15 mouse cellular contexts compared by ENCODE assay signal in genomic region chr9:101940182-101940581, GRCm38 (mm10).
"Had no signal": no experiment of that assay in that cellular context is flagged by ENCODE, and none has a peak within 500 bp of the region (broad histone marks: within the 10 kb centered on the region; RNA-seq: fewer than 3 reads in every experiment).

No protein-coding gene starts in this region.

- H3K4me3 ChIP-seq: layer of hippocampus, adult 2 months; limb, embryonic 15.5 days; midbrain, embryonic 12.5 days; stomach, embryonic 15.5 days had no signal

- H3K9ac ChIP-seq: limb, embryonic 15.5 days; lung, embryonic 14.5 days; midbrain, embryonic 12.5 days; stomach, embryonic 15.5 days had no signal

- DNase-seq: kidney, adult 8-10 months; kidney, postnatal 36 days; lung, embryonic 14.5 days; lung, postnatal 10 days; lung, postnatal 4 days; right cerebral cortex, postnatal 14 days; thymus, adult 2 months; thymus, postnatal 4 days had no signal

- H3K4me1 ChIP-seq: limb, embryonic 15.5 days; stomach, embryonic 15.5 days had no signal

- H3K27me3 ChIP-seq: megakaryocyte, embryonic 14.5 days; midbrain, embryonic 12.5 days; stomach, embryonic 15.5 days had no signal

- H3K4me2 ChIP-seq: limb, embryonic 15.5 days; lung, embryonic 14.5 days; midbrain, embryonic 12.5 days; stomach, embryonic 15.5 days had no signal

- H3K36me3 ChIP-seq: limb, embryonic 15.5 days; stomach, embryonic 15.5 days had no signal

- ATAC-seq: intestine, postnatal 0 days had no signal

- H3K9me3 ChIP-seq: limb, embryonic 15.5 days; midbrain, embryonic 12.5 days; stomach, embryonic 15.5 days had no signal

- H3K27ac ChIP-seq: kidney, postnatal 0 days; layer of hippocampus, adult 2 months; limb, embryonic 15.5 days; midbrain, embryonic 12.5 days; stomach, embryonic 15.5 days had no signal
